Mouse (Mus musculus): ENCODE results near the gene Arhgef17. TPM values are rescaled to one million over a fixed set of nuclear protein-coding genes. Genes with fewer than 3 reads are reported as not detected.

The Arhgef17 gene
- polyA plus RNA-seq, 1 experiment from 2014 or later = 7.4 TPM

GRCm38 (mm10) chr7:100932481-100933007 lies 637 bp upstream of the Arhgef17 start:
- Histone ChIP-seq H3K27ac (ENCODE audit: low read length) (peak overlapping the region; percentile 100), H3K4me3 (replicated peaks; ENCODE audit: low read length) (peak overlapping the region; percentile 84), H3K27me3 (ENCODE audit: control insufficient read depth, insufficient read depth, low read length) (no peaks in the 10 kb centered on the region), H3K36me3 (ENCODE audit: control insufficient read depth, insufficient read depth, low read length) (no peaks in the 10 kb centered on the region), H3K9me3 (replicated peaks; ENCODE audit: control insufficient read depth, low read length) (no peaks in the 10 kb centered on the region), H3K4me2 (ENCODE audit: low read depth, low read length) (peak overlapping the region; percentile 88), H3K9ac (ENCODE audit: low read length) (peak overlapping the region; percentile 96), H3K4me1 (ENCODE audit: control insufficient read depth, insufficient read depth, low read length) (peaks cover 35% of the 10 kb centered on the region)
- WGBS = under 1% methylated on average over 27 of the region's 27 CpGs
- peak; percentile 90 for ATAC-seq (ENCODE audit: insufficient read depth, low FRiP score)

DNA sequence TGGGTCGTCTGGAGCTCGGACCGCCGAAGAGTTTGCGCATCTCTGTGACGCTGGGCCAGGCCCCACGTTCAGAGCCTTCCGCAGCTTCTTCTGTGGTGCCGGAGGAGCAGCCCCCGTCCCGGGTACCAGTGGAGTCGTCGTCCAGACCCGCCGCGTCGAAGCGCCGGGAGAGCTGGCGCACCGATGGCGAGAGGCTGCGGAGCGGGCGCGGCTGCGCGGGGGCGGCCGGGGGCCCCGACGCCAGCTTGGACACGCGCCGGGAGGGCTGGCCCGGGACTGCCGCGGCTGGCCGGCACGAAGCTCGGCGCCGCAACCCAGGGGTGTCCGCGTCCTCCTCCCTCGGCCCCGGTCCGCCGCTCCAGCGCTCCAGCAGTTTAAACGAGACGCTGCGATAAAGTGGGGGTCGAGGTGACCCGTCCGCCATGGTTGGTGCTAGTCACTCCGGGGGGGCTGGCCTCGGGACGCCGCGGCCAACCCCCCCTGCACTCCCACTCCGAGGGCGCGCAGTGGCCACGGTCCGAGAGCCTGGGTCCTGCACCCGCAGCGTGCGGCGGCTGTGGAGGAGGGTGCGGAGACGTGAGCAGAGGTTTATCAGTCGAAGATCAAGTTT lies 486 bp downstream of the Arhgef17 start:
- Histone ChIP-seq H3K4me1 (ENCODE audit: control insufficient read depth, insufficient read depth, low read length) (peaks cover 47% of the 10 kb centered on the region), H3K36me3 (ENCODE audit: control insufficient read depth, insufficient read depth, low read length) (no peaks in the 10 kb centered on the region), H3K9me3 (replicated peaks; ENCODE audit: control insufficient read depth, low read length) (no peaks in the 10 kb centered on the region), H3K27ac (ENCODE audit: low read length) (peak overlapping the region; percentile 100), H3K4me2 (ENCODE audit: low read depth, low read length) (peak overlapping the region; percentile 88), H3K4me3 (replicated peaks; ENCODE audit: low read length) (peak overlapping the region; percentile 84), H3K9ac (ENCODE audit: low read length) (peak overlapping the region; percentile 96), H3K27me3 (ENCODE audit: control insufficient read depth, insufficient read depth, low read length) (no peaks in the 10 kb centered on the region)
- under 1% methylated on average over 71 of the region's 73 CpGs for WGBS
- 0 out of 2 replicates have a peak, but pooled peaks have one; percentile 4 for ATAC-seq (ENCODE audit: insufficient read depth, low FRiP score)

- peaks cover 53% of the 10 kb centered on the region for H3K4me1 ChIP-seq (ENCODE audit: control insufficient read depth, insufficient read depth, low read length)
- no peak for ATAC-seq (ENCODE audit: insufficient read depth, low FRiP score)
Measured at GRCm38 (mm10) chr7:100930619-100931315, 1.1 kb downstream of the Arhgef17 start.

GRCm38 (mm10) chr7:100929639-100930303 lies 2.1 kb downstream of the Arhgef17 start:
- Histone ChIP-seq H3K4me2 (ENCODE audit: low read depth, low read length) (peak overlapping the region; percentile 88), H3K36me3 (ENCODE audit: control insufficient read depth, insufficient read depth, low read length) (no peaks in the 10 kb centered on the region), H3K4me3 (replicated peaks; ENCODE audit: low read length) (peak overlapping the region; percentile 84), H3K4me1 (ENCODE audit: control insufficient read depth, insufficient read depth, low read length) (peaks cover 63% of the 10 kb centered on the region), H3K9me3 (replicated peaks; ENCODE audit: control insufficient read depth, low read length) (no peaks in the 10 kb centered on the region), H3K9ac (ENCODE audit: low read length) (peak overlapping the region; percentile 96), H3K27ac (ENCODE audit: low read length) (no peak overlapping the region), H3K27me3 (ENCODE audit: control insufficient read depth, insufficient read depth, low read length) (no peaks in the 10 kb centered on the region)
- no peak for ATAC-seq (ENCODE audit: insufficient read depth, low FRiP score)
- WGBS = 57% methylated on average over 19 of the region's 19 CpGs

More at GRCm38 (mm10) chr7:100930619-100931315, 1.1 kb downstream of the Arhgef17 start:
- no peaks in the 10 kb centered on the region for H3K9me3 ChIP-seq (replicated peaks; ENCODE audit: control insufficient read depth, low read length)
- H3K4me3 ChIP-seq (replicated peaks; ENCODE audit: low read length) = peak overlapping the region; percentile 84
- H3K27me3 ChIP-seq (ENCODE audit: control insufficient read depth, insufficient read depth, low read length) = no peaks in the 10 kb centered on the region
- peak overlapping the region; percentile 100 for H3K27ac ChIP-seq (ENCODE audit: low read length)
- peak overlapping the region; percentile 96 for H3K9ac ChIP-seq (ENCODE audit: low read length)
- no peaks in the 10 kb centered on the region for H3K36me3 ChIP-seq (ENCODE audit: control insufficient read depth, insufficient read depth, low read length)
- peak overlapping the region; percentile 88 for H3K4me2 ChIP-seq (ENCODE audit: low read depth, low read length)
- WGBS = 2% methylated on average over 52 of the region's 53 CpGs

DNA sequence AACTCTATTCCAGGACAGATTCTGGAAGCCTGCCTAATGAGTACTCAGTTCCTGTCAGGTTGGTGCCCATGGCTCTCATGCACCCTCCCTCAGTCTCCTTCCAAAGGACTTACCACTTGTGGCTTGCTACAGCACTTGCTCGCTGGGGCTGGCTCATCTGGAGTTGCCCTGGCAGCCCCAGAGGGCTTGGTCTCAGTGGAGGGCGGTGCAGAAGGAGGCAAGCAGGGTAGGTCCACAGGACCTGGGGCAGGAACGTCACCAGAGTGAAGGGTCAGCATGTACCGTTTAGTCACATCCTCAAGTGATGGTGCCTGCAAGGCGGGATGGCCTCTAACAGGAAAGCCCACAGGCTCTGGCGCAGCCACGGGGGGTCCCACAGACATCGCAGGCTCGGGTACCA lies 3.5 kb downstream of the Arhgef17 start:
- Histone ChIP-seq H3K9ac (ENCODE audit: low read length) (peak overlapping the region; percentile 96), H3K4me3 (replicated peaks; ENCODE audit: low read length) (peak overlapping the region; percentile 84), H3K9me3 (replicated peaks; ENCODE audit: control insufficient read depth, low read length) (no peaks in the 10 kb centered on the region), H3K4me1 (ENCODE audit: control insufficient read depth, insufficient read depth, low read length) (peaks cover 76% of the 10 kb centered on the region), H3K27me3 (ENCODE audit: control insufficient read depth, insufficient read depth, low read length) (no peaks in the 10 kb centered on the region), H3K36me3 (ENCODE audit: control insufficient read depth, insufficient read depth, low read length) (no peaks in the 10 kb centered on the region), H3K4me2 (ENCODE audit: low read depth, low read length) (peak overlapping the region; percentile 88), H3K27ac (ENCODE audit: low read length) (no peak overlapping the region)
- ATAC-seq (ENCODE audit: insufficient read depth, low FRiP score) = no peak
- 31% methylated on average over 9 of the region's 9 CpGs for WGBS

DNA sequence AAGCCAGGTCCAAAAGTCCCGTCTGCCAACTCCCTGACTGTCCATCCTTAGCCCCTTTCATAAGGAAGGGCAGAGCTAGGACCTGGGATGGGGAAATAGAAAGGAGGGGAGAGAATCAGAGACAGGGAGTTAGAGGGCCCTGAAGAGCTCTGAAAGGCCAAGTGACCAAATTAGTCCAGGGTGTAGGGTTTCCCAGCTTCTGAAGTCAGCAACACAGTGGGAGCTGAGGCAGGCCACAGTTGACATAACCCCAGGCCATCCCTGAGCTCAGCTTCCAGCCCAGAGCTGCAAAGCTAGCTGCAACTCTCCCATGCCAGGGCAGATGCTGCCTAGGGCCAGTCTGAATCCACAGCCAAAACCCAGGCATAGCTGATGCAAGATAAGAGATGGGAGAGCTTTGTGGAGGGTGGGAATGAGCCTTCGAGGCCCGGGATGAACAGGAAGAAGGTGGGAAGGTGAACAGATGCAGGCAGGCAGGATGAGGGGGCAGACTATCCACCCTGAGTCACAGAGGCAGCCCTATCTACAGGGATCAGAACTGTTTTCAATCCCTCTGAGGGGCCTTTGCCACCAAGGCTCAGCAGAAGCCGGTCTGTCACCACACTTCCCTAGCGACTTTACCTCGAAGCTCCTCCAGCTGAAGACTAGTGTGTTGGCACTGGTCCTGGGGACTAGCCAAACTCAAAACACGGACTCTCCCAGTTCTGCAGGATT lies 4.5 kb downstream of the Arhgef17 start:
- H3K36me3 ChIP-seq (ENCODE audit: control insufficient read depth, insufficient read depth, low read length) = no peaks in the 10 kb centered on the region
- H3K9ac ChIP-seq (ENCODE audit: low read length) = peak overlapping the region; percentile 96
- peak overlapping the region; percentile 84 for H3K4me3 ChIP-seq (replicated peaks; ENCODE audit: low read length)
- ATAC-seq (ENCODE audit: insufficient read depth, low FRiP score) = no peak
- H3K4me1 ChIP-seq (ENCODE audit: control insufficient read depth, insufficient read depth, low read length) = peaks cover 81% of the 10 kb centered on the region
- peak overlapping the region; percentile 88 for H3K4me2 ChIP-seq (ENCODE audit: low read depth, low read length)
- H3K27ac ChIP-seq (ENCODE audit: low read length) = peak overlapping the region; percentile 7; the same call in 1 of the 2 replicates
- 5% methylated on average over 7 of the region's 7 CpGs for WGBS
- H3K9me3 ChIP-seq (replicated peaks; ENCODE audit: control insufficient read depth, low read length) = no peaks in the 10 kb centered on the region
- no peaks in the 10 kb centered on the region for H3K27me3 ChIP-seq (ENCODE audit: control insufficient read depth, insufficient read depth, low read length)

DNA sequence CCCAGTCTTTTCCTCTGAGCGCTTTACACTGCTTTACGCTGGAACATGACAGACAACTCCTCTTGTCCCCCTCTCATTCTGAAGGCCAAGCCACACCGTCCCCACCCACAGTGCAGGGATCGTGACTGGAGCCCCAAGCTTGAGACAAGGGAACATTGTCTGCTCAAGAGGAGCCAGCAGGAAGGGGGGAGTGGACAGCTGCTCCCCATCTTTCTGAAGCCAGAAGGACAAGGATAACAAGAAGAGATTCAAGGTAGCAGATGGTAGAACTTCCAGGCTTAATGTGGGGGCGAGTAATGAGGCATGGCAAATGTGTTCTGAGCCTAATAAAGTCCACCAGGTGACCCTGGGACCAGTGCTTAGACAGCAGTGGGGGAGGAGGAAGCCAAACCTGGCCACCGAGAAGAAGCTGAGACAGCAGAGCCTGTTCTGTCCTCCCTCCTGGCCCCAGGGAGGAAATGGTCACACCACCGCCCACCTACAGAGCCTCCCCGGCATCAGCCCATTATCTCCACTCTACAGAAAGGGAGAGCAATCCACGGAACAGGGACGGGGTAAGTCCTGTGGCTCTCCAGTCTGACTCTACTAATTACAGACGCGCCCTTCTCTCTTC lies 5.5 kb downstream of the Arhgef17 start:
- Histone ChIP-seq H3K4me1 (ENCODE audit: control insufficient read depth, insufficient read depth, low read length) (peaks cover 88% of the 10 kb centered on the region), H3K27ac (ENCODE audit: low read length) (peak overlapping the region; percentile 67; the same call in 1 of the 2 replicates), H3K36me3 (ENCODE audit: control insufficient read depth, insufficient read depth, low read length) (no peaks in the 10 kb centered on the region), H3K4me3 (replicated peaks; ENCODE audit: low read length) (peak overlapping the region; percentile 84), H3K27me3 (ENCODE audit: control insufficient read depth, insufficient read depth, low read length) (no peaks in the 10 kb centered on the region), H3K9ac (ENCODE audit: low read length) (peak overlapping the region; percentile 96), H3K4me2 (ENCODE audit: low read depth, low read length) (peak overlapping the region; percentile 88), H3K9me3 (replicated peaks; ENCODE audit: control insufficient read depth, low read length) (no peaks in the 10 kb centered on the region)
- ATAC-seq (ENCODE audit: insufficient read depth, low FRiP score) = no peak
- WGBS = 12% methylated on average over 12 of the region's 12 CpGs

DNA sequence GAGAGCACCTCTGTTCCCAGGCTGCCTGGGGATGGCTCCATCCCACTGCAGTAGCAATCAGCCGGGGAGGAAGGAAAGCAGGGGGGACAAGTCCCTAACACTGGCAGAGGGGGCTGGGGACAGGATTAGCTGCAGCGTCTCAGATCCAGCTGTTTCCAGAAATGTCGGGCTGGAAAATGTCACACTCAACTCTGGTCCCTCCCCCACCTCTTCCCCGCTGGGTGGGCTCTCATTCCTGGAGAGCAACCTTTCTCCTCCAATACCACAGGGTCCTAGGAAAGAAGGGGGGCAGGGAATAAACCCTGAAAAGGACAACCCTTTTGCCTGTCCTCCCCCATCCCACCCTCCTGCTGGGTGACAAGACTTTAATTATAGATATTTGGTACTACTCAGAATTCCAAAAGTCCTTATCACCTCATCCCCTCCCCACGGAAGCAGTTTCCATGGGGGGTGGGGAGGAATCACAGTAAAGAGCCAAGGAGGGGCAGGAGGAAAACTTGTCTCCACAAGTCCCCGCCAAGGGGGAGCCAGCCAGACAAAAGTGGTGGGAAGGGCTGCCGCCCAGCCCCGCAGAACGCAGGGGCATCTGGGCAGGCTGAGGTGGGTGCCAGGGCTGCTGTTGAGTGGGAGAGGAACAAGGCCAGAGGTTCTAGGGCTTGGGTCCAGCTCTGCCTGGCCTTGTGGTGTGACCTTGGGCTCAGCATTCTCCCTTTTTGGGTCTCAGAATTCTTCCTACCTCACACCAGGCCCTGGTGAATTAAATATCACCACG lies 7.0 kb downstream of the Arhgef17 start:
- peak overlapping the region; percentile 96 for H3K9ac ChIP-seq (ENCODE audit: low read length)
- ATAC-seq (ENCODE audit: insufficient read depth, low FRiP score) = no peak
- peak overlapping the region; percentile 17 for H3K27ac ChIP-seq (ENCODE audit: low read length)

More for the DNA sequence above, 7.0 kb downstream of the Arhgef17 start:
- Histone ChIP-seq H3K36me3 (ENCODE audit: control insufficient read depth, insufficient read depth, low read length) (no peaks in the 10 kb centered on the region), H3K9me3 (replicated peaks; ENCODE audit: control insufficient read depth, low read length) (no peaks in the 10 kb centered on the region), H3K4me3 (replicated peaks; ENCODE audit: low read length) (peak overlapping the region; percentile 84), H3K4me2 (ENCODE audit: low read depth, low read length) (peak overlapping the region; percentile 88), H3K4me1 (ENCODE audit: control insufficient read depth, insufficient read depth, low read length) (peaks cover 87% of the 10 kb centered on the region), H3K27me3 (ENCODE audit: control insufficient read depth, insufficient read depth, low read length) (no peaks in the 10 kb centered on the region)
- WGBS = 28% methylated on average over 10 of the region's 10 CpGs

All from stomach, embryonic 16.5 days (tissue).